Mouse (Mus musculus): ENCODE results near the gene Slc10a1. TPM values are rescaled to one million over a fixed set of nuclear protein-coding genes. Genes with fewer than 3 reads are reported as not detected.

Slc10a1 gene
- polyA plus RNA-seq, 1 experiment from 2014 or later = 0.83 TPM

DNA sequence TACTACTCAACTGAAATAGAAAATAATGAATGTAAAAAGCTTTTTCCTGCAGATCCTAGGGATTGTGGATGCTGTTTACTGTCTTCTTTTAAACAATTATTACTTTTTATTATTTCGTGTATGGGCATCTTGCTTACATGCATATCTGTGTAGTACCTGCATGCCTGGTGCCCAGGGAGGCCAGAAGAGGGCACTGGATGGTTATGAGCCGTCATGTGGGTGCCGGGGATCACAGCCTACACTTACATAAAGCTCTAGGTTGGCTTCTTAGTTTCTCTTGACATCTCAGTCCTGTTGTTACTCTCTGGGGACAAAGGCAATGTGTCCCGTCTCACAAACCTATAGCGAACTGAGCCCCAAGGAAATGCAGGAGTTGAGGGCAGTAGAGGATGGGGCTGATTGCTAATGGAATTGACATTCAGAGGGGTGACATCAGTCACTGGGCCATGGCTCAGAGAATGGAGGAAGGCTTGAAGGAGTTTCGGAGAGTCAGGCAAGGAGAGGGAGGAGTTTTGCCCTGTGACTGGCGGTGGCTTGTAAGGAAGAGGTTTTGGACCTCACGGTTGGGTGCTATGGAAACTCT lies 24.1 kb upstream of the Slc10a1 start:
- Histone ChIP-seq H3K4me3 (no peak overlapping the region), H3K4me2 (replicated peaks) (no peak overlapping the region), H3K36me3 (no peaks in the 10 kb centered on the region), H3K27ac (replicated peaks) (no peak overlapping the region), H3K27me3 (no peaks in the 10 kb centered on the region; the same call in 1 of the 2 replicates), H3K9me3 (peaks cover 5% of the 10 kb centered on the region; the same call in 1 of the 2 replicates), H3K9ac (replicated peaks) (no peak overlapping the region), H3K4me1 (peaks cover 7% of the 10 kb centered on the region)
- no peak for ATAC-seq (ENCODE audit: low FRiP score, low read depth)
- WGBS = 82% methylated on average over 8 of the region's 8 CpGs

- Histone ChIP-seq H3K4me3 (no peak overlapping the region), H3K4me2 (replicated peaks) (no peak overlapping the region), H3K27ac (replicated peaks) (no peak overlapping the region), H3K9me3 (peaks cover 5% of the 10 kb centered on the region; the same call in 1 of the 2 replicates), H3K27me3 (no peaks in the 10 kb centered on the region), H3K4me1 (peaks cover 7% of the 10 kb centered on the region), H3K36me3 (no peaks in the 10 kb centered on the region), H3K9ac (replicated peaks) (no peak overlapping the region)
- 88% methylated on average over 10 of the region's 10 CpGs for WGBS
- no peak for ATAC-seq (ENCODE audit: low FRiP score, low read depth)
These were observed 23.3 kb upstream of the Slc10a1 start for GRCm38 (mm10) chr12:80991806-80992205.

GRCm38 (mm10) chr12:80990901-80991445 lies 22.5 kb upstream of the Slc10a1 start:
- Histone ChIP-seq H3K4me3 (no peak overlapping the region), H3K9me3 (peaks cover 5% of the 10 kb centered on the region; the same call in 1 of the 2 replicates), H3K9ac (replicated peaks) (no peak overlapping the region), H3K4me1 (peaks cover 7% of the 10 kb centered on the region), H3K27ac (replicated peaks) (peak overlapping the region; percentile 20; the same call in 1 of the 2 replicates), H3K36me3 (no peaks in the 10 kb centered on the region), H3K4me2 (replicated peaks) (no peak overlapping the region), H3K27me3 (no peaks in the 10 kb centered on the region)
- 48% methylated on average over 13 of the region's 13 CpGs for WGBS
- ATAC-seq (ENCODE audit: low FRiP score, low read depth) = peak; percentile 49; the same call in 1 of the 2 replicates

- Histone ChIP-seq H3K27me3 (no peaks in the 10 kb centered on the region), H3K4me2 (replicated peaks) (no peak overlapping the region), H3K9me3 (no peaks in the 10 kb centered on the region), H3K27ac (replicated peaks) (no peak overlapping the region), H3K4me3 (no peak overlapping the region), H3K9ac (replicated peaks) (no peak overlapping the region), H3K4me1 (peaks cover 7% of the 10 kb centered on the region), H3K36me3 (no peaks in the 10 kb centered on the region)
- WGBS = 88% methylated on average over 3 of the region's 3 CpGs
- no peak for ATAC-seq (ENCODE audit: low FRiP score, low read depth)
These were observed 19.8 kb upstream of the Slc10a1 start for GRCm38 (mm10) chr12:80988286-80988685.

GRCm38 (mm10) chr12:80986628-80987027 lies 18.1 kb upstream of the Slc10a1 start:
- Histone ChIP-seq H3K9ac (replicated peaks) (no peak overlapping the region), H3K4me2 (replicated peaks) (no peak overlapping the region), H3K4me3 (no peak overlapping the region), H3K4me1 (peaks cover 7% of the 10 kb centered on the region), H3K36me3 (no peaks in the 10 kb centered on the region), H3K27me3 (no peaks in the 10 kb centered on the region), H3K27ac (replicated peaks) (no peak overlapping the region), H3K9me3 (no peaks in the 10 kb centered on the region)
- WGBS = 85% methylated on average over 4 of the region's 4 CpGs
- ATAC-seq (ENCODE audit: low FRiP score, low read depth) = no peak

GRCm38 (mm10) chr12:80983695-80984094 lies 15.2 kb upstream of the Slc10a1 start:
- Histone ChIP-seq H3K9ac (replicated peaks) (no peak overlapping the region), H3K4me3 (no peak overlapping the region), H3K27ac (replicated peaks) (no peak overlapping the region), H3K9me3 (no peaks in the 10 kb centered on the region), H3K4me2 (replicated peaks) (no peak overlapping the region), H3K4me1 (no peaks in the 10 kb centered on the region), H3K36me3 (no peaks in the 10 kb centered on the region), H3K27me3 (no peaks in the 10 kb centered on the region)
- no peak for ATAC-seq (ENCODE audit: low FRiP score, low read depth)
- 76% methylated on average over 9 of the region's 9 CpGs for WGBS

- no peak for ATAC-seq (ENCODE audit: low FRiP score, low read depth)
- no peak overlapping the region for H3K4me3 ChIP-seq
- no peak overlapping the region for H3K27ac ChIP-seq (replicated peaks)
- no peak overlapping the region for H3K9ac ChIP-seq (replicated peaks)
- H3K27me3 ChIP-seq = no peaks in the 10 kb centered on the region
- 1% methylated on average over 7 of the region's 7 CpGs for WGBS
- H3K9me3 ChIP-seq = no peaks in the 10 kb centered on the region
- no peaks in the 10 kb centered on the region for H3K4me1 ChIP-seq
- H3K36me3 ChIP-seq = no peaks in the 10 kb centered on the region
- H3K4me2 ChIP-seq (replicated peaks) = no peak overlapping the region
These were observed 13.8 kb upstream of the Slc10a1 start for GRCm38 (mm10) chr12:80982326-80982725.

GRCm38 (mm10) chr12:80975939-80976671 lies 7.6 kb upstream of the Slc10a1 start:
- Histone ChIP-seq H3K36me3 (no peaks in the 10 kb centered on the region), H3K4me1 (no peaks in the 10 kb centered on the region), H3K9ac (replicated peaks) (no peak overlapping the region), H3K4me2 (replicated peaks) (no peak overlapping the region), H3K27me3 (no peaks in the 10 kb centered on the region), H3K4me3 (no peak overlapping the region), H3K9me3 (0 out of 2 replicates have a peak, but pooled peaks cover 3% of the 10 kb centered on the region), H3K27ac (replicated peaks) (no peak overlapping the region)
- 90% methylated on average over 11 of the region's 11 CpGs for WGBS
- no peak for ATAC-seq (ENCODE audit: low FRiP score, low read depth)

GRCm38 (mm10) chr12:80971756-80972155 lies 3.3 kb upstream of the Slc10a1 start:
- Histone ChIP-seq H3K4me1 (no peaks in the 10 kb centered on the region), H3K36me3 (no peaks in the 10 kb centered on the region), H3K9me3 (0 out of 2 replicates have a peak, but pooled peaks cover 3% of the 10 kb centered on the region), H3K9ac (replicated peaks) (no peak overlapping the region), H3K4me3 (no peak overlapping the region), H3K4me2 (replicated peaks) (no peak overlapping the region), H3K27me3 (no peaks in the 10 kb centered on the region), H3K27ac (replicated peaks) (no peak overlapping the region)
- WGBS = 34% methylated on average over 3 of the region's 3 CpGs
- ATAC-seq (ENCODE audit: low FRiP score, low read depth) = no peak

DNA sequence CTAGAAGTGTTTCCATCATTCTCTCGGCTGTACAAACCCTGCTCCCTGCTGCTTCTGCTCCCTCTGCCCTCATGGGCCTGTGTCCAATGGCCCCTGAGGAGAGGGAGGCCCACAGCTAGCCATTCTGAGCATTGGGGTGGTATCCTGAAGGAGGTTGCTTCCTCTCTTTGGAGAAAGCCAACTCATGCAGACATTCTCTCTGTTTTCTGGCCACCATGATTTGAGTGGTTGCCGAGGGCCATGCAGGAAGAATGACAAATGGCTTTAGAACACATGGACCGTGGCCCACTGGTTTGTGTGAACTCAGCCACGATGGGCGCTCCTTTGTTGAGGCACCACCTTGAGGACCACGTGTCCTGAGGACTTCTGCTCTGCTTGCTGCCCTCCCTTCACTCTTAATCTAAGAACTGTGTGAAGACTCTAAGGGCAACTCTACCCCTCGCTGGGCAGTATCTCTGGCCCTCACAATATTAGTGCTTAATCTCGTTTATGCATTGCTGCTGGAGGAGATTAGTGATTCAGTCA lies 1.7 kb upstream of the Slc10a1 start:
- ATAC-seq (ENCODE audit: low FRiP score, low read depth) = no peak

GRCm38 (mm10) chr12:80967918-80968317 lies 587 bp downstream of the Slc10a1 start:
- no peak overlapping the region for H3K4me2 ChIP-seq (replicated peaks)
- H3K4me3 ChIP-seq = no peak overlapping the region
- ATAC-seq (ENCODE audit: low FRiP score, low read depth) = no peak
- no peaks in the 10 kb centered on the region for H3K4me1 ChIP-seq
- H3K27me3 ChIP-seq = no peaks in the 10 kb centered on the region
- no peaks in the 10 kb centered on the region for H3K36me3 ChIP-seq
- WGBS = 91% methylated on average over 9 of the region's 9 CpGs
- H3K9ac ChIP-seq (replicated peaks) = no peak overlapping the region
- H3K27ac ChIP-seq (replicated peaks) = no peak overlapping the region
- no peaks in the 10 kb centered on the region for H3K9me3 ChIP-seq

More for the DNA sequence above, 1.7 kb upstream of the Slc10a1 start:
- H3K4me3 ChIP-seq = no peak overlapping the region
- H3K36me3 ChIP-seq = no peaks in the 10 kb centered on the region
- no peak overlapping the region for H3K9ac ChIP-seq (replicated peaks)
- no peaks in the 10 kb centered on the region for H3K4me1 ChIP-seq
- H3K9me3 ChIP-seq = 0 out of 2 replicates have a peak, but pooled peaks cover 2% of the 10 kb centered on the region
- no peaks in the 10 kb centered on the region for H3K27me3 ChIP-seq
- 54% methylated on average over 8 of the region's 8 CpGs for WGBS
- H3K27ac ChIP-seq (replicated peaks) = no peak overlapping the region
- no peak overlapping the region for H3K4me2 ChIP-seq (replicated peaks)

All from midbrain, embryonic 12.5 days (tissue).